Mouse (Mus musculus) spleen, adult 2 months (tissue): ENCODE measurements around the gene Hivep1.

Experiments used
- CTCF ChIP-seq: fragments of 200-500 bp; IDR thresholded peaks from 2 replicates; pipeline ENCODE4 v1.5.1; 2011; ENCODE audit warnings: mild to moderate bottlenecking, inconsistent platforms; ENCODE audit not compliant: insufficient read depth, insufficient read length, insufficient replicate concordance; ENCODE audit errors: extremely low read depth
- POLR2A ChIP-seq: fragments of 200-500 bp; IDR thresholded peaks from 2 replicates; pipeline ENCODE4 v1.6.1; 2011; ENCODE audit warnings: low read depth, low read length, inconsistent platforms

GRCm38 (mm10) chr13:42213556-42213955 lies 161.7 kb downstream of the Hivep1 start:
- TF ChIP-seq POLR2A = no peak
- TF ChIP-seq CTCF = no peak
